In the genomic region with DNA sequence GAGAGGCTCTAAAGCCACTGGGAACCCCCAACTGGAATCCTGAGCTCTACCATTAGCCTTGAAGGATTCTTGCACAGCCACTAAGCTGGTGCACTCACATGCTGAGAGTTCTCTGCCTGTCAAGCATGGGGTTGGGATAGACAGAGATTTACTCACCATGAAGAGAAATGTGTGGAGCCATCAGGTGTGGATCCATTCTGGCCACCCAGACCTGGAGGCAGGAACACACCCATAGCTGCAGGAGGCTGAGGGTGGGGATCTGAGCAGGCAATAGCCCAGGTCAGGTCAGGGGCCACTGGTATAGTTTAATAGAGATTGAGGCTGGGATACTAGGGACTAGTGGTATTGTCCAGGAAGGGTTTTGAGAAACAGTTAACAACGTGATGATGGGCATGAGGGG, we compare ENCODE assay signal across 8 mouse cellular contexts. TPM values are rescaled to one million over a fixed set of nuclear protein-coding genes. Genes with fewer than 3 reads are reported as not detected.
DNase-seq lines count a peak whose midpoint lies in the region; ATAC-seq and TF ChIP-seq lines count a peak whose summit lies in the region.

No protein-coding gene starts in this region.

- H3K4me3 ChIP-seq in G1E (ENCODE audit: low read depth, low read length), result peak overlapping the region; percentile 73
- peak overlapping the region; percentile 77 for H3K4me3 ChIP-seq in heart, embryonic 13.5 days
- H3K4me3 ChIP-seq in limb, embryonic 14.5 days (replicated peaks; ENCODE audit: low read length), result peak overlapping the region; percentile 98

- ATAC-seq in G1E (ENCODE audit: extremely low read depth, insufficient number of reproducible peaks, low FRiP score, poor library complexity, severe bottlenecking), result no peak
- ATAC-seq in heart, embryonic 13.5 days (ENCODE audit: extremely low read depth, insufficient number of reproducible peaks, low FRiP score, low TSS enrichment), result no peak
- ATAC-seq in limb, embryonic 14.5 days (ENCODE audit: low FRiP score, low read depth), result no peak

- no peaks in the 10 kb centered on the region for H3K27me3 ChIP-seq in G1E (ENCODE audit: insufficient read depth, low read length)
- H3K27me3 ChIP-seq in heart, embryonic 13.5 days (replicated peaks), result no peaks in the 10 kb centered on the region
- no peaks in the 10 kb centered on the region for H3K27me3 ChIP-seq in limb, embryonic 14.5 days (ENCODE audit: control insufficient read depth, insufficient read depth, low read length)

- peak overlapping the region; percentile 95 for H3K9ac ChIP-seq in heart, embryonic 13.5 days
- H3K9ac ChIP-seq in limb, embryonic 14.5 days (ENCODE audit: low read depth, low read length, severe bottlenecking), result peak overlapping the region; percentile 98

- H3K4me1 ChIP-seq in G1E (ENCODE audit: insufficient read depth, low read depth, low read length), result peaks cover 26% of the 10 kb centered on the region
- peaks cover 42% of the 10 kb centered on the region for H3K4me1 ChIP-seq in heart, embryonic 13.5 days
- H3K4me1 ChIP-seq in limb, embryonic 14.5 days (ENCODE audit: control insufficient read depth, insufficient read depth, low read length), result peaks cover 20% of the 10 kb centered on the region

- H3K9me3 ChIP-seq in G1E (replicated peaks), result no peaks in the 10 kb centered on the region
- no peaks in the 10 kb centered on the region for H3K9me3 ChIP-seq in heart, embryonic 13.5 days
- H3K9me3 ChIP-seq in limb, embryonic 14.5 days (ENCODE audit: control insufficient read depth, low read length), result no peaks in the 10 kb centered on the region

- intact Hi-C loops in gastrocnemius, postnatal 14 days (cut with DNase I; ENCODE audit: low total_unique reads), result no loop called here

- TF ChIP-seq POLR2A in limb, embryonic 14.5 days (IDR thresholded peaks at IDR 0.05; ENCODE audit: borderline replicate concordance, extremely low read depth, insufficient read depth, insufficient read length), result no peak

- H3K27ac ChIP-seq in heart, embryonic 13.5 days (replicated peaks), result peak overlapping the region; percentile 100
- H3K27ac ChIP-seq in limb, embryonic 14.5 days (replicated peaks; ENCODE audit: low read depth, low read length), result peak overlapping the region; percentile 100; the same call in 1 of the 2 replicates

- peak overlapping the region; percentile 86 for H3K4me2 ChIP-seq in heart, embryonic 13.5 days
- H3K4me2 ChIP-seq in limb, embryonic 14.5 days (replicated peaks; ENCODE audit: low read depth, low read length, severe bottlenecking), result peak overlapping the region; percentile 83

- DNase-seq in gastrocnemius, postnatal 14 days, result peak; percentile 13
- no peak for DNase-seq in gastrocnemius, adult 8-10 months (ENCODE audit: low spot score in 2 of 2)
- no peak for DNase-seq in G1E (ENCODE audit: low spot score)
- DNase-seq in limb, embryonic 14.5 days (ENCODE audit: low spot score), result no peak
- DNase-seq in naive thymus-derived CD4-positive, alpha-beta T cell, adult 2 months (ENCODE audit: low read depth), result peak; percentile 35
- DNase-seq in frontal cortex, postnatal 36 days (ENCODE audit: low spot score in 2 of 2), result no peak
- no peak for DNase-seq in embryo, embryonic 10 days (ENCODE audit: low spot score)

- no peak for TF ChIP-seq CTCF in G1E (IDR thresholded peaks at IDR 0.05; ENCODE audit: low read depth, low read length)

- peaks cover 47% of the 10 kb centered on the region for H3K36me3 ChIP-seq in G1E (replicated peaks)
- peaks cover 33% of the 10 kb centered on the region for H3K36me3 ChIP-seq in heart, embryonic 13.5 days
- peaks cover 25% of the 10 kb centered on the region for H3K36me3 ChIP-seq in limb, embryonic 14.5 days (ENCODE audit: control insufficient read depth, insufficient read depth, low read length)

- 0% methylated on average over 1 of the region's 1 CpGs for WGBS in heart, embryonic 13.5 days
- WGBS in limb, embryonic 14.5 days, result 6% methylated on average over 1 of the region's 1 CpGs

RNA-seq across cellular contexts. Expression of a gene that starts 0.8 kb away (rescaled TPM):
- total RNA-seq in gastrocnemius, postnatal 14 days (2021), result 100 to 1,000 TPM; 159 to 177 TPM
- 100 to 1,000 TPM in 2 of 4 experiments, 10 to 100 TPM in 2; 87.6 to 104 (median 99.6) TPM for total RNA-seq in gastrocnemius, adult 8-10 months (2022)
- total RNA-seq in G1E (2014; fragmentation: Nextera tagmentation), result 409 and 426 TPM in 2 replicates
- total RNA-seq in G1E (2017), result 215 and 235 TPM in 2 replicates
- 122 and 136 TPM in 2 replicates for polyA plus RNA-seq in G1E (2012)
- 332 and 341 TPM in 2 replicates for polyA plus RNA-seq in heart, embryonic 13.5 days (2015; fragmentation: Nextera tagmentation; extraction: Ambion mirVana)
- polyA plus RNA-seq in limb, embryonic 14.5 days (2012; rRNA removed), result 214 and 240 TPM in 2 replicates
- polyA plus RNA-seq in limb, embryonic 14.5 days (2014; fragmentation: Nextera tagmentation; extraction: Ambion mirVana), result 296 and 326 TPM in 2 replicates

RNA-seq across cellular contexts. Expression of a gene that starts 0.8 kb away (rescaled TPM):
- 10 to 100 TPM; 24.7 to 26.9 TPM for total RNA-seq in gastrocnemius, postnatal 14 days (2021)
- 10 to 100 TPM; 30.8 to 37.3 (median 34.3) TPM for total RNA-seq in gastrocnemius, adult 8-10 months (2022)
- total RNA-seq in G1E (2014; fragmentation: Nextera tagmentation) (24.2 TPM in 2 replicates), G1E (2017) (11.9 and 14.6 TPM in 2 replicates)
- polyA plus RNA-seq in G1E (2012), result 1.5 and 3.6 TPM in 2 replicates
- polyA plus RNA-seq in heart, embryonic 13.5 days (2015; fragmentation: Nextera tagmentation; extraction: Ambion mirVana), result 31.2 and 32.6 TPM in 2 replicates
- polyA plus RNA-seq in limb, embryonic 14.5 days (2012; rRNA removed), result 36.8 and 41.4 TPM in 2 replicates
- 37.4 and 38.6 TPM in 2 replicates for polyA plus RNA-seq in limb, embryonic 14.5 days (2014; fragmentation: Nextera tagmentation; extraction: Ambion mirVana)

RNA-seq across cellular contexts. Expression of a gene that starts 8.5 kb away (rescaled TPM):
- 1 to 10 TPM in 1 of 2 experiments, under 1 TPM in 1; 0.76 to 1.3 TPM for total RNA-seq in gastrocnemius, postnatal 14 days (2021)
- total RNA-seq in gastrocnemius, adult 8-10 months (2022), result 1 to 10 TPM in 1 of 4 experiments, under 1 TPM in 3; 0.32 to 1.3 (median 0.54) TPM
- total RNA-seq in G1E (2014; fragmentation: Nextera tagmentation), result 0.90 and 1.2 TPM in 2 replicates
- total RNA-seq in G1E (2017), result 0.44 and 0.93 TPM in 2 replicates
- polyA plus RNA-seq in G1E (2012), result 0.03 and 0.09 TPM in 2 replicates
- polyA plus RNA-seq in heart, embryonic 13.5 days (2015; fragmentation: Nextera tagmentation; extraction: Ambion mirVana), result 10.9 and 12.9 TPM in 2 replicates
- 28.2 and 29.7 TPM in 2 replicates for polyA plus RNA-seq in limb, embryonic 14.5 days (2012; rRNA removed)
- polyA plus RNA-seq in limb, embryonic 14.5 days (2014; fragmentation: Nextera tagmentation; extraction: Ambion mirVana), result 6.9 and 7.0 TPM in 2 replicates

RNA-seq across cellular contexts. Expression of a gene that starts 14.9 kb away (rescaled TPM):
- 1 to 10 TPM; 9.3 to 9.8 TPM for total RNA-seq in gastrocnemius, postnatal 14 days (2021)
- 10 to 100 TPM in 3 of 4 experiments, 1 to 10 TPM in 1; 8.0 to 13.5 (median 12.4) TPM for total RNA-seq in gastrocnemius, adult 8-10 months (2022)
- total RNA-seq in G1E (2014; fragmentation: Nextera tagmentation) (17.6 and 20.2 TPM in 2 replicates), G1E (2017) (5.8 and 7.6 TPM in 2 replicates)
- polyA plus RNA-seq in G1E (2012), result 0.35 and 0.52 TPM in 2 replicates
- polyA plus RNA-seq in heart, embryonic 13.5 days (2015; fragmentation: Nextera tagmentation; extraction: Ambion mirVana), result 23.6 and 24.3 TPM in 2 replicates
- polyA plus RNA-seq in limb, embryonic 14.5 days (2012; rRNA removed), result 37.5 and 61.3 TPM in 2 replicates
- 40.2 and 49.6 TPM in 2 replicates for polyA plus RNA-seq in limb, embryonic 14.5 days (2014; fragmentation: Nextera tagmentation; extraction: Ambion mirVana)

RNA-seq across cellular contexts. Expression of a gene that starts 33.5 kb away (rescaled TPM):
- total RNA-seq in gastrocnemius, postnatal 14 days (2021), result 10 to 100 TPM; 86.5 to 98.0 TPM
- 10 to 100 TPM; 66.3 to 72.7 (median 68.8) TPM for total RNA-seq in gastrocnemius, adult 8-10 months (2022)
- total RNA-seq in G1E (2014; fragmentation: Nextera tagmentation), result 1,641 and 1,695 TPM in 2 replicates
- total RNA-seq in G1E (2017), result 1,228 and 1,354 TPM in 2 replicates
- 470 and 543 TPM in 2 replicates for polyA plus RNA-seq in G1E (2012)
- polyA plus RNA-seq in heart, embryonic 13.5 days (2015; fragmentation: Nextera tagmentation; extraction: Ambion mirVana), result 825 and 854 TPM in 2 replicates
- 476 and 533 TPM in 2 replicates for polyA plus RNA-seq in limb, embryonic 14.5 days (2012; rRNA removed)
- 686 and 718 TPM in 2 replicates for polyA plus RNA-seq in limb, embryonic 14.5 days (2014; fragmentation: Nextera tagmentation; extraction: Ambion mirVana)

Comparison
In these comparisons a context has a peak if more than half of its experiments do, and no peak if none do; other contexts are left out.
1. DNase-seq: peak in gastrocnemius, postnatal 14 days (single experiment) and naive thymus-derived CD4-positive, alpha-beta T cell, adult 2 months (single experiment); none in gastrocnemius, adult 8-10 months (0 of 2), G1E (single experiment), limb, embryonic 14.5 days (single experiment), frontal cortex, postnatal 36 days (0 of 2) and embryo, embryonic 10 days (single experiment).
2. Peak in every context shown above with its lines, with median percentiles within 50 percentile points of each other: H3K4me3 ChIP-seq.